Mouse (Mus musculus): ENCODE results near the gene Sptbn2.
A peak's percentile ranks its signal among the peaks of the same experiment; 100 is the strongest.

The Sptbn2 gene

GRCm38 (mm10) chr19:4785206-4785605, 74.2 kb downstream of the Sptbn2 start:
- DNase-seq (ENCODE audit: low spot score), result no peak

DNA sequence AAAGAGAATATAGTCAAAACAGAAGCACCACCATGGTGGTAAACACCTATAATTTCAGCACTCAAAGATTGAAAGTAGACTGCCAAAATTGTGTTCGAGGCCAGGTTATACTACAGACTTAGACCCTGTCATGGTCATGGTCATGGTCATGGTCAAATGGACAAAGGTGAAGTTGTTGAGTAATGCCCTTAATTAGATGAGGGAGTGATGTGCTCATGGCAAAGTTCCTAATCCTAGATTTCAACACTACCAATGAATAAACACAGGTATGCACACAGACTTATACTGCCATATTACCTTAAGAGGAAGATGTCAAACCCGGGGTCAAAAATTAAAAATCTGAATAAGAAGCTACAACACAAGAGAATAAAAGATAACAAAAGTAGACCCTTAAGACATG, 75.3 kb downstream of the Sptbn2 start:
- no peak for DNase-seq (ENCODE audit: low spot score)

GRCm38 (mm10) chr19:4793281-4793830, 82.4 kb downstream of the Sptbn2 start:
- no peak for DNase-seq (ENCODE audit: low spot score)

DNA sequence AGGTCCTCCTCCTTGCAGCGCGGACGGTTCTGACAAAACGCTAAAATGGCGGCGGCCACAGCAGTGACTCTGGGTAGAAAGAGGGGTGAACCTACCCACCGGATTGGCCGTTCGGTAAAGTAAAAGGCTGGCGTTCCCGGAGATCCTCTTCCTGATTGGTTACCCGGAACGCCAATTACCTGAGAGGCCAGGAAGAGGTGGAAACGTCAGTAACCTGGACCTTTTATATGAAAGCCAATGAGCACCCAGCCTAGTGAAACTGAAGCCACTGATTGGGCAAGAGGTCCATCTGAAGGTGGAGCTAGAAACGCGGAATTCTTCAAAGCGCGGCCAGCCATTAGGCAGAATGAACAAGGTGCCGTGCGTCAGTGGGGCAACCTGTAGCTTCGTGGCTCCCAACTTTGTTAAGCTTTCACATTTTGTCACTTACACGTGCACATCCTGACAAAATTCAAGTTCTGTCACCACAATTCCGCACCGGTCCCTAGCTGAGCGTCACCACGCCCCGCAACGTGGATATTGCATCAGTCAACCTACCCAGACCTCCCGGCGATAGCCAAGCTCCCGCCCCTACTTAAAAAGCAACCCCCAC, 83.0 kb downstream of the Sptbn2 start, which contains the start of gene Rbm4:
Gene Rbm4, minus strand, starts transcription at position 71 of the 592 bp plus-strand sequence.
- DNase-seq (ENCODE audit: low spot score), result peak; percentile 89

- no peak for DNase-seq (ENCODE audit: low spot score)
These were observed 85.0 kb downstream of the Sptbn2 start for GRCm38 (mm10) chr19:4795929-4796328.

DNA sequence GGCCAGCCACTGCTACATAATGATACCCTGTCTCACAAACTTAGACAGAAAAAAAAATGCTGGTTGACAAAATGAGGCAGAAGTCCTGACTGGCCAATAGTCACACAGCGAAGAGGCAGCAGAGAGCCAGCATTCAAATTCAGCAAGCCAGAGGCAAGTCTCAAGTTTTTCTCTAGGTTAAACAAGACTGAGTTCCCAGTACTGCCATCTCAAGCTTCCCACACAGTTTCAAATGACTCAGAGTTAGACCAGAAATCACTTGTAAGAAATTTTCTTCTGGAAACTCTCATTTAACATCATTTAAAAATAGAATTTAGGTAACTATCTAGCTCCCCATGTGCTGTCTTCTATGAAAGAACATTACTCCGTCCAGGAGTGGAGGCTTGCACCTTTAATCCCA, 86.9 kb downstream of the Sptbn2 start:
- no peak for DNase-seq (ENCODE audit: low spot score)

GRCm38 (mm10) chr19:4799083-4799482, 88.1 kb downstream of the Sptbn2 start:
- DNase-seq (ENCODE audit: low spot score), result no peak
